Mouse (Mus musculus): Measurements from ENCODE around the gene Ndufb10. TPM values are rescaled to one million over a fixed set of nuclear protein-coding genes. Genes with fewer than 3 reads are reported as not detected.

Gene Ndufb10
- total and polyA plus RNA-seq, 3 experiments: 916 to 1,269 (median 992) TPM

- Histone ChIP-seq H3K27me3 (ENCODE audit: control insufficient read depth, insufficient read depth, low read length) (no peaks in the 10 kb centered on the region), H3K9ac (ENCODE audit: low read depth, low read length) (no peak overlapping the region), H3K36me3 (ENCODE audit: control insufficient read depth, insufficient read depth, low read length) (peaks cover 2% of the 10 kb centered on the region; the same call in 1 of the 2 replicates), H3K79me2 (replicated peaks; ENCODE audit: control insufficient read depth, insufficient read depth, low read length) (no peaks in the 10 kb centered on the region), H3K27ac (no peak overlapping the region), H3K4me3 (no peak overlapping the region), H3K4me1 (ENCODE audit: control insufficient read depth, insufficient read depth, low read length) (peaks cover 3% of the 10 kb centered on the region)
- intact Hi-C loops (cut with DNase I): no loop called here
- no peak for DNase-seq
- 86% methylated on average over 4 of the region's 4 CpGs for WGBS
- TF ChIP-seq CTCF (IDR thresholded peaks at IDR 0.05) (no peak), POLR2A (IDR thresholded peaks at IDR 0.05; ENCODE audit: insufficient read depth, low read depth, low read length) (no peak), EP300 (IDR thresholded peaks at IDR 0.05; ENCODE audit: insufficient read depth, low read depth, low read length) (no peak)
Observed at GRCm38 (mm10) chr17:24738238-24738637, 14.0 kb upstream of the Ndufb10 start.

DNA sequence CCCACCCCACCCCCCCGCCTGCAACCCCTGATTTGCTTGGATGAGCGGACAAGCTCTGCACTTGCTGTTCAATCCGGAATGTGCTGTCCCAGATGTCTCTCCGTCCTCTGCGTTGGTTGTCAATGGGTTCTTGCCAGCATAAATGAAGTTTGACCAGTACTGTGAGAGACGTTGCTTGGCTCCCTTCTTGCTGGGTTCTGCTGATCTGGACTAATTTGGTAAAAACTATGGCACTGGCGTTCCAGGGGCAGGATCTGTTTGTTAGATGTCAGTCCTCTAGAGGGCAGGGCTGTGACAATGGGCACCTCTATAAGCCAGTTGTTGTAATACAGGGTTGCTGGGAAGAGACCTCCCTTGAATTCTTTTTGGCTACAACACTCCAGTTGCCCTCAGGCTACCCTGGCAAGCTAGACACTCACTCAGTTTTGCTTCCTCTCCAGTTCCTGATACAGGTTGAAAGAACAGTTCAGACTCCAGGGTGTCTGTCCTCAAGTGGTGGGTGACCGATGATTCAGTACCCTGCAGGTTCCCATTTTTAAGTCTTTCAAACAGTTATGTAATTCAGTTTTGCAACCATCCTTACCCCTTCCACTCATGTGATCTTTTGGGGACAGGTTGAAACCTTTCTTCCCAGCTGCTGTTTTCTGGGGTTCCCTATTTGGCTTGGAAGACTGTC lies 13.0 kb upstream of the Ndufb10 start:
- peak overlapping the region; percentile 71 for H3K4me3 ChIP-seq
- no peak for DNase-seq
- H3K27me3 ChIP-seq (ENCODE audit: control insufficient read depth, insufficient read depth, low read length): no peaks in the 10 kb centered on the region
- H3K9ac ChIP-seq (ENCODE audit: low read depth, low read length): peak overlapping the region; percentile 77
- 12% methylated on average over 8 of the region's 8 CpGs for WGBS
- peaks cover 2% of the 10 kb centered on the region; the same call in 1 of the 2 replicates for H3K36me3 ChIP-seq (ENCODE audit: control insufficient read depth, insufficient read depth, low read length)
- TF ChIP-seq POLR2A (IDR thresholded peaks at IDR 0.05; ENCODE audit: insufficient read depth, low read depth, low read length): no peak
- no peak for TF ChIP-seq EP300 (IDR thresholded peaks at IDR 0.05; ENCODE audit: insufficient read depth, low read depth, low read length)
- peak; percentile 36 for TF ChIP-seq CTCF (IDR thresholded peaks at IDR 0.05)
- peak overlapping the region; percentile 86; the same call in 1 of the 2 replicates for H3K27ac ChIP-seq
- no peaks in the 10 kb centered on the region for H3K79me2 ChIP-seq (replicated peaks; ENCODE audit: control insufficient read depth, insufficient read depth, low read length)
- intact Hi-C loops (cut with DNase I): no loop called here
- peaks cover 5% of the 10 kb centered on the region for H3K4me1 ChIP-seq (ENCODE audit: control insufficient read depth, insufficient read depth, low read length)

DNA sequence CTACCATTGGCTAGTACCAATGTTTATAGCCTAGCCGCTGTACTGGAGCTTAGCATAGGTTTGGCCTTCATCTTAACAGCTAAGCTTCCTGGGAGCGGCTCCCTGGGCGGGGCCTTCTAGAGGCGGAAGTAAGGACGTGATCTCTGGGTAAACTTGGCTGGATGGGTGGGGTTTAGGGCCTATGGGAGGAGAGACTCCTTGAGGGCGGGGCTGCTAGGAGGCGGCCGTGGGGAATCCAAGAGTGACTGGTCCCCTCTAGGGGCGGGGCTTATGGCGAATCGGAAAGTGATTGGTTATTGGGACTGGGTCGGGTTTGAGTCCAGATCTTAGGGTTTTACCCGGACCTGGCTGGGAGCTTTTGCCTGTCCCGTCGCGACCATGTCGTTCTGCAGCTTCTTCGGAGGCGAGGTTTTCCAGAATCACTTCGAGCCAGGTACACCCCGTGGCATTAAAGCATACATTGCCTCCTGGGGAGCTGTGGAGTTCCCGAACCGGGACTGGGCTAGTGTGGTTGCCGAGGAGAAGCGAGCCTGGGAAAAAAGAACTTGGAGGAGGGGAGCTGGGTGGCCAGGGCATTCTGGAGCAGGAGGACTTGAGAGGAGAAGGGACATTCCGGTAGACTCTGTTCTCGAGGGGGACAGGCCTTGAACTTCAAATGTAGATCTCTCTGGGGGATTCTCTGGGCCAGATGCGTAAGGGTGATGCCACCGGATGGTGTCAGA lies 12.2 kb upstream of the Ndufb10 start, which contains the start of gene Msrb1:
Gene Msrb1 (plus strand): TSS at position 313 of the 722 bp plus-strand sequence.
- H3K27me3 ChIP-seq (ENCODE audit: control insufficient read depth, insufficient read depth, low read length): no peaks in the 10 kb centered on the region
- WGBS: under 1% methylated on average over 29 of the region's 29 CpGs
- H3K4me3 ChIP-seq: peak within 1 kb of the TSS; percentile 71
- peak within 1 kb of the TSS; percentile 77 for H3K9ac ChIP-seq (ENCODE audit: low read depth, low read length)
- H3K4me1 ChIP-seq (ENCODE audit: control insufficient read depth, insufficient read depth, low read length): peaks cover 5% of the 10 kb centered on the region
- peak; percentile 97 for TF ChIP-seq POLR2A (IDR thresholded peaks at IDR 0.05; ENCODE audit: insufficient read depth, low read depth, low read length)
- 0 out of 2 replicates have a peak, but pooled peaks have one; percentile 15 for TF ChIP-seq EP300 (IDR thresholded peaks at IDR 0.05; ENCODE audit: insufficient read depth, low read depth, low read length)
- no peak for TF ChIP-seq CTCF (IDR thresholded peaks at IDR 0.05)
- intact Hi-C loops (cut with DNase I): no loop called here
- H3K79me2 ChIP-seq (replicated peaks; ENCODE audit: control insufficient read depth, insufficient read depth, low read length): no peaks in the 10 kb centered on the region
- H3K27ac ChIP-seq: peak within 1 kb of the TSS; percentile 86
- peak; percentile 94 to 98 for DNase-seq
- H3K36me3 ChIP-seq (ENCODE audit: control insufficient read depth, insufficient read depth, low read length): peaks cover 2% of the 10 kb centered on the region; the same call in 1 of the 2 replicates

- Histone ChIP-seq H3K4me1 (ENCODE audit: control insufficient read depth, insufficient read depth, low read length) (peaks cover 5% of the 10 kb centered on the region), H3K27me3 (ENCODE audit: control insufficient read depth, insufficient read depth, low read length) (no peaks in the 10 kb centered on the region), H3K9ac (ENCODE audit: low read depth, low read length) (no peak overlapping the region), H3K36me3 (ENCODE audit: control insufficient read depth, insufficient read depth, low read length) (peaks cover 2% of the 10 kb centered on the region; the same call in 1 of the 2 replicates), H3K79me2 (replicated peaks; ENCODE audit: control insufficient read depth, insufficient read depth, low read length) (no peaks in the 10 kb centered on the region), H3K27ac (peak overlapping the region; percentile 86), H3K4me3 (no peak overlapping the region)
- intact Hi-C loops (cut with DNase I): no loop called here
- WGBS: 90% methylated on average over 7 of the region's 7 CpGs
- no peak for DNase-seq
- TF ChIP-seq POLR2A (IDR thresholded peaks at IDR 0.05; ENCODE audit: insufficient read depth, low read depth, low read length): no peak
- no peak for TF ChIP-seq EP300 (IDR thresholded peaks at IDR 0.05; ENCODE audit: insufficient read depth, low read depth, low read length)
- no peak for TF ChIP-seq CTCF (IDR thresholded peaks at IDR 0.05)
Observed at GRCm38 (mm10) chr17:24735446-24735845, 11.2 kb upstream of the Ndufb10 start.

DNA sequence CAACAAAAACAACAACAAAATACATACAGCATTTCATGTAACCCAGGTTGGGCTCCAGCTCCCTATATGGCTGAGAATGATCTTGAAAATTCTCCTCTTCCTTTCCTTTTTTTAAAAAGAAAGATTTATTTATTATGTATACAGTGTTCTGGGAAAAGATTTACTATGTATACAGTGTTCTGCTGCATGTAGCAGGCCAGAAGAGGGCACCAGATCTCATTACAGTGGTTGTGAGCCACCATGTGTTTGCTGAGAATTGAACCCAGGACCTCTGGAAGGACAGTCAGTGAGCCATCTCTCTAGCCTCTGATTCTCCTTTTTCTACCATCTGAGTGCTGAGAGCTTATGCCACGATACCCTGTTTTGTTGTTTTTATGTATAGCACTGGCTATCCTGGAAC lies 10.2 kb upstream of the Ndufb10 start:
- intact Hi-C loops (cut with DNase I): no loop called here
- Histone ChIP-seq H3K4me1 (ENCODE audit: control insufficient read depth, insufficient read depth, low read length) (peaks cover 5% of the 10 kb centered on the region), H3K4me3 (no peak overlapping the region), H3K27me3 (ENCODE audit: control insufficient read depth, insufficient read depth, low read length) (no peaks in the 10 kb centered on the region), H3K27ac (no peak overlapping the region), H3K9ac (ENCODE audit: low read depth, low read length) (no peak overlapping the region), H3K36me3 (ENCODE audit: control insufficient read depth, insufficient read depth, low read length) (peaks cover 2% of the 10 kb centered on the region; the same call in 1 of the 2 replicates), H3K79me2 (replicated peaks; ENCODE audit: control insufficient read depth, insufficient read depth, low read length) (no peaks in the 10 kb centered on the region)
- TF ChIP-seq POLR2A (IDR thresholded peaks at IDR 0.05; ENCODE audit: insufficient read depth, low read depth, low read length) (no peak), CTCF (IDR thresholded peaks at IDR 0.05) (peak; percentile 38)
- DNase-seq: no peak
- WGBS: 89% methylated on average over 1 of the region's 1 CpGs
